Mouse (Mus musculus) embryonic fibroblast, embryonic 13.5 days (primary cell): ENCODE results near the gene Cracr2a.

ENCODE experiments used
- CTCF ChIP-seq: IDR thresholded peaks from 2 replicates; pipeline ENCODE4 v1.5.1; 2011; ENCODE audit warnings: mild to moderate bottlenecking, control low read depth, low read length, moderate library complexity, borderline replicate concordance; ENCODE audit not compliant: insufficient read depth
- POLR2A ChIP-seq: IDR thresholded peaks from 2 replicates; pipeline ENCODE4 v1.6.1; 2011; ENCODE audit warnings: low read depth, mild to moderate bottlenecking, control low read depth, low read length, moderate library complexity

DNA sequence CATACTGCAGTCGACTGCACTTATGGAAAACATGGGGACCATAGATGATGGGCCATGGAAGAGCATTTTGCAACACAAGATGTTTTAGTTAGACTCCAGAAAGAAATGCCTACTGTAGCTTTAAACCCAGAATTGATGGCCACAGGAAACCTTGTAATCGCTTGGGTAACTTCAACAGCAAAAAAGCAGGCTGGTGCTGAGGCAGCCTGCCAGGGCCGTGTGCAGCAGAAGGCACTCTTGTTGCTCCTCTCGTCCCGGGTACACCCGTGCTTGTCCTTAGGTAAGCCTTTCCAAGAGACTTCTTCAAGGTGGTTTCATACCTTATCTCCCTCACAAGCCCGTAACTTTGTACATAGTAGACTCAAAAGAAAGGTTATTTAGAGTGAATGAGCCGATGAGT lies 40.0 kb upstream of the Cracr2a start:
- no peak for TF ChIP-seq POLR2A
- TF ChIP-seq CTCF, result no peak
